Mouse (Mus musculus) layer of hippocampus, adult 11-12 months (tissue): ENCODE measurements around the gene Olfr887.

Source experiments
- DNase-seq: peaks from one replicate; pipeline ENCODE4 v3.0.0; 2022; ENCODE audit warnings: low spot score

Gene Olfr887

GRCm38 (mm10) chr9:38083772-38084171 is at the start of gene Olfr887:
Gene Olfr887 (plus strand): TSS chr9:38084072.
- no peak for DNase-seq

GRCm38 (mm10) chr9:38046255-38046654 is 37.6 kb upstream of the Olfr887 start, which contains the start of gene Olfr884:
Gene Olfr884 (plus strand): TSS chr9:38046555.
- no peak for DNase-seq

GRCm38 (mm10) chr9:38061022-38061421 is 22.9 kb upstream of the Olfr887 start, which contains the start of gene Olfr885:
Gene Olfr885 (plus strand): TSS chr9:38061322.
- no peak for DNase-seq

- no peak for DNase-seq
Observed at GRCm38 (mm10) chr9:38107828-38108227, 24.0 kb downstream of the Olfr887 start, which contains the start of gene Olfr888. Gene Olfr888 (plus strand): TSS chr9:38108128.

GRCm38 (mm10) chr9:38114898-38115297 is 31.0 kb downstream of the Olfr887 start, which contains the start of gene Olfr889:
Gene Olfr889 (plus strand): TSS chr9:38115198.
- DNase-seq = no peak
